Mouse (Mus musculus): ENCODE measurements around the gene Elavl3.

The Elavl3 gene

GRCm38 (mm10) chr9:22058011-22058424, 6.2 kb upstream of the Elavl3 start:
- DNase-seq (ENCODE audit: low spot score in 2 of 2) = peak; percentile 66 to 69

GRCm38 (mm10) chr9:22057031-22057517, 5.3 kb upstream of the Elavl3 start:
- DNase-seq (ENCODE audit: low spot score in 2 of 2) = no peak

GRCm38 (mm10) chr9:22056303-22056910, 4.6 kb upstream of the Elavl3 start:
- DNase-seq (ENCODE audit: low spot score in 2 of 2) = no peak

DNA sequence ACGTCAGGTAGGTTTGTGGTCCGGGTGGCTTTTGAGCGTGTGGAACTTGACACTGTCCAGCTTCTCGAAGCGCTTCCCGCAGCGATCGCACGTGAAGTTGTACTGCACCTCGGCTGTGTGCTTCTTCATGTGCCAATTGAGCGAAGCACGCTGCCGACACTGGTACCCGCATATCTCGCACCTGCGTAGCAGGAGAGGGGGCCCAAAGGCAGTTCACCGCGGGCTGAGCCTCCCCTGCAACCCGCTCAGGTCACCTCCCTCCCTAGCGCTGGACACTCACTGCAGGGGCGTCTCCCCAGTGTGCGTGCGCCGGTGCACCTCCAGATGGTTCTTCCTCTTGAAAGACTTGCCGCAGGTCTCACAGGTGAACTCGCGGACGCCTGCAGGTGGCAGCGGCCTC, 3.9 kb upstream of the Elavl3 start:
- no peak for DNase-seq (ENCODE audit: low spot score in 2 of 2)

DNA sequence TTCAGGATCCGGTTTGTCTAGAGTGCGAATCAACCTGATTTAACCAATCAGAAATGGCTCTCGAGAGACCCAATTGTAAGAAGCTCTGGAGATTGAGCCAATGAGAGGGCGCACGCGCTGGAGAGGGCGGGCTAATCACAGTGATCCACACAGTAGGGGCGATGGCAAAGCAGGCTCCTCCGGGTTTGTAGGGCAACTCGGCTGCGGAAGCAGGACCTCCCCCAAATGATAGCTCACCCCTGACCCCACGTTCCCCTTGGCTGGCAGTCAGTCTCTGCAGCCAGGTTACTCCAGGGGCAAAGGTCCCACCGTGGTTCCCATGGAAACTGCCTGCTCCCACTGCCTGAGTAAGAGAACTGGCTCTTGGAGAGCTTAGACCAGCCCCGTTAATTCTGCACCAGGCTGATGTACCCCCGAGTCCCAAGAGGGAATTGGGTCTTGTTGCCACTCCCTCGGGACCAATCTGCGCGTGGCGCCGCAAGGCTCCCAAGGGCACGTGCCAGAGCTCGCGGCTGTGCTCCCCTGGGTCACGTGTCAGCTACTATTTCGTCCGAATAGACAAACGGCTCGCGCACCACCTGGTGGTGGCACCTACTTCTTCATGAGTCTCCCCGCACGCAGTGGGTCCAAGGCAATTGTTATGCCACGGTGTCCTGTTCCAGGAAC, 2.7 kb upstream of the Elavl3 start:
- peak; percentile 35 to 38 for DNase-seq (ENCODE audit: low spot score in 2 of 2)

- no peak for DNase-seq (ENCODE audit: low spot score in 2 of 2)
Measured at GRCm38 (mm10) chr9:22053657-22054056, 1.8 kb upstream of the Elavl3 start.

DNA sequence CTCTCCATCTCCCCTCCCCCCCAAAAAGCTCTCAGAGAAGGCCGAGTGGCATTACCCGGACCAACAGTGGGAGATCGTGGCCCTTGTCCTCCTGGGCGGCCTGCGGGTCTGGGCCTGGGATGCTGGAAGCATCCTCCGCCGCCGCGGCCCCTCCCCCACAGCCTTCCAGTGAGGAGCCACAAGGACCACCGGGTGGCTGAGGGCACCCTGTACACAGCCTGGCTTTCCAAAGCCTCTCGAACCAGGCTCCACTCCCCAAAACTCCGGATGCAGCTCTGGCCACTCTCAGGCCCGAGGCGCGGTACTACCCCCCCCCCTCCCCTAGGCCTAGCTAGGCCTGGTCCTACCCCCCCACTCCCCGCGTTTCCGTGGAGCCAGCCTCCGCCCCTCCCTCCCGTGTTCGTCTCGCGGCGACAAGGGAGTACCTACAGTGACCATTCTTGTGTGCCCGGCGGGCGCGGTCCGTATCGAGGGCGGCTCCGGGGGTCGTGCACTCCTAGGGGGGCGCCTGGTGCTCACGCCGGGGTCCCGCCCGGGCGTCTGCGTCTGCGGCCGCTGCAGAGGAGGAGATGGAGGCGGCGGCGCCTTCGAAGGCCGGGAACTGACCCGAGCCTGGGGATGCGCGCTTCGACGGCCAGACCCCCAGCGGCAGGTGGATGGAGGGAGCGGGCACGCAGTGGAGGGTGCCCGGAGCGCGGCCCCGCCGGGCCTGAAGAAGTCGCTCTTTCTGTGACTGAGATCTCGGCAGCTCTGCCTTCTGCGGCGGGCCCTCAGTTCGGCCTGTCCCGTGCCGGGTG, 464 bp downstream of the Elavl3 start:
- DNase-seq (ENCODE audit: low spot score in 2 of 2) = no peak

GRCm38 (mm10) chr9:22050351-22050889, 1.4 kb downstream of the Elavl3 start:
- peak in 1 of 2 experiments; percentile 13 for DNase-seq (ENCODE audit: low spot score in 2 of 2)

DNA sequence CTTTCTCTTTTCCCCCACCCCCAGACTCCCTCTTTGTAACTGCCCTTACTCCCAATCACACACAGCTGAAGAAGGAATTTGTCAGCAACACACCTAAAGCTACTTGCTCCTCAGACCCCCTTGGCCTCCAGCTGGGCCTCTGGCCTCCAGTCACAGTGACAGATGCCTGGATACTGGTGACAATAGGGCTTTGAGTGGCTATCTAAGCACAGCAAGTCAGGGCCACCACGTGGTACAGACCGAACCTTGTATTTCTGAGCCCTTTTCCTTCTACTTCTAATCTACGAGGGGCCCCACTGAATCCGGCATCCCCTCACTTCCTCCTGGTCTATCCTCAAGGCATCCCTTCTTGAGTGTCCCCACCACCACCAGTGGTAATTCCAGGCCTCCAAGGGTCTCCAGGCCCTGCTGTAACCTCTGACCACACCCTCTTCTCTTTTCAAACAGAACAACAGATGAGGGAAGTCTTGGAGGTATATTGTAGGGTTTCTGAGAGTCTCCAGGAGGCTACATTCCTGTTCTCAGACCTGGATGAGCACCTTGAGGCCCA, 2.0 kb downstream of the Elavl3 start:
- DNase-seq (ENCODE audit: low spot score in 2 of 2) = no peak

DNA sequence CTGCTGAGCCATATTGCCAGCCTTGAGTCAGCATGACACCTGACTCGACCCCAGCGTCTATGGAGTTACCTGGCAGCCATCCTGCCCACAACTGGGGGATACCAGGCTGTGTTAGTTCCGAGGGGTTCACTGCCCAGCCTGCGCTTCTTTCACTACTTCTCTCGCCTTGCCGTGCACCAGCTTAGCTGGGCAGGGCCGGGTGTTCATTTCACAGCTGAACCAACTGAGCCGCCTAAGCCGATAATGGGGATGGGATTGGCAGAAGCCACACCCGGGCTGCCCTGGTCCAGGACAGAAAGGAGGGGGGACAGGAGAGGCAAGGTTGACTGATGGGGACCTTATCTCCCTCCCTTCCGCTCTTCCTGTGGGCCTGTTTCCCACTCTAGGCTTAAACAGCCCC, 2.5 kb downstream of the Elavl3 start:
- DNase-seq (ENCODE audit: low spot score in 2 of 2) = no peak

DNA sequence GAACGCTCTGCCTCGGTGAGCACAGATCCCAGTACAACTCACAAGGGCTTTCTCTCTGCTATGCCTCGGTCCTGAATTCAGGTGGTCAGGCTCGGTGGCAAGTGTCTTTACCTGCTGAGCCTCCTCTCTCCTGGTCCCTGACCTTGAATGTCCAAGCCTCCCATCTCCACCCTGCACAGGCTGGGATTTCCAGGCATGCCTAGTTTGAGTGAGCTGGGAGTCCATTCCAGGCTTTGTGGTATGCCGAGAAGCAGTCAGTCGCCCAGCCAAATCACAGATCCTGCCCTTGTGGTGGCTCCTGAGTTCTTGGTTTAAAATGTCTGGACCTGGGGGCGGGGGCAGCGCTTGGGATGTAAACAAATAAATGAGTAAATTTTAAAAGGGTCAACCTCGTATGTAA, 4.5 kb downstream of the Elavl3 start:
- DNase-seq (ENCODE audit: low spot score in 2 of 2) = no peak

GRCm38 (mm10) chr9:22041832-22042231, 10.0 kb downstream of the Elavl3 start:
- DNase-seq (ENCODE audit: low spot score in 2 of 2) = no peak

DNA sequence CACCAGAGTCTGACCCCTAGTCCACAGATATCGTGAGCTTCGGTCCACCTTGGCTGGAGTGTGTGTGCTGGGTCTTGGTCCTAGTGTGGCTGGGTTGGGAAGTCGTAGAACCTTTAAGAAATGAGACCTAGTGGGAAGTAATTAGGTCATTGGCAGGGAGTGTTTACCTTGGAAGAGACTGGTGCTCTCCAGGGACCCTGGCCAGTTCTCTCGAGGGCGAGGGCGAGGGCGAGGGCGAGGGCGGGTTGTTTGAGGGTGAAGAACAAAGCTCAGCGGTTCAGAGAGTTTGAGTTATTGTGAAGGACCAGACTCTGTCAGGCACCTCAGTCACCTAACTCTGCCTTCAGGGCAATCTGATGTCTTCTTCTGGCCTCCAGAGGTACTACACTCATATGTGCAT, 14.0 kb downstream of the Elavl3 start:
- DNase-seq (ENCODE audit: low spot score in 2 of 2) = no peak

DNA sequence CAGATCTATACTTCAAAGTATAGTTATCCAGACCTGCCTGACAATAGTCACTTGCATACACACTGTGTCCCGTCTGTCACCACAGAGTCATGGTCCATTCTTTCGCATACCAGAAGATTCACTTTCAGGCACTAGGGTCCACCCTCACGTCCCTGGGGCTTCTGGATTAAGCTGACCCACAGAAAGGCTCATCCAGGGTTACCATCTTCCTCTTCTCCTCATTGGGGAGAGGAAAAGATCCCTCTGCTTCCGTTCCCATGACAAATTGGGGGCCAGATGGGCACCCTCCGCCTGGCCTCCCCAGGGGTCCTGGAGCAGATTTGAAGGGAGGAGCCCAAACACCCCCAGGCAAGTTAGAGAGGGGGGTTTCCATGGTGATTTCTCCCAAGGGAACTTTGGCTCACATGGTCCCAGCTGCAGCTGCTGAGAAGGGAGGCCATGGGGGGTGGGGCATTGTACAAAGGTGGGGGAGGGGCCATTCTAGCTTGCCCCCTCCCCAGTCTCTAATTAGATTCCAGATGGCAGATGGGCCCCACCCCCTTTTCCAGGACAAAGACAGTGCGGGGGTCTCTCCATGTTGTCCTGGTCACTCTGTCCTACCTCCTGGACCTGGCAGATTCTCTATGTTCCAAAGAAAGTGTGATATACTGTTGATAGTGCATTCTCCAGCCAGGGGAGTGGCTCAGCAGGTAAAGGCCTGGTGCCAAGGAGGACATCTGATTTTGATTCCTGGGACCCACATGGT, 16.4 kb downstream of the Elavl3 start:
- no peak for DNase-seq (ENCODE audit: low spot score in 2 of 2)

- DNase-seq (ENCODE audit: low spot score in 2 of 2) = no peak
Measured at GRCm38 (mm10) chr9:22030386-22030785, 21.4 kb downstream of the Elavl3 start.

DNA sequence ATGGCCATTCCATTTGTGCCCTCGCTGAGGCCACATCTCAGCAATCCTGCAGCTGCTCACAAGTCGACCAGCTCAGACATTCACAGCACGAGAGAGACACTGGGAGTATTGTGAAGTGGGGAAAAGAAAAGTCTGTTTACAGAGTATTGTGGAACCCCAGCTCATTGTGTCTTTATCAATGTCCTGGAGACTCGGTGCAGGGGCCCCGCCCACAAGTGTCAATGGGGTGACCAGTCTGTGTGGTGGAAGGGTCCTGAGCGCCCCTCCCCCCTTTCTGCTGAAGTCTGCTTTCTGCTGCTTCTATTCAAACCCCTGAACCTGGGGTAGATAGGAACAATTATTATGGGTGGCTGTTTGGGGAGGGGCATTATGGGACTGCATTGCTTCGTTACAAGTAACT, 23.4 kb downstream of the Elavl3 start:
- no peak for DNase-seq (ENCODE audit: low spot score in 2 of 2)

DNA sequence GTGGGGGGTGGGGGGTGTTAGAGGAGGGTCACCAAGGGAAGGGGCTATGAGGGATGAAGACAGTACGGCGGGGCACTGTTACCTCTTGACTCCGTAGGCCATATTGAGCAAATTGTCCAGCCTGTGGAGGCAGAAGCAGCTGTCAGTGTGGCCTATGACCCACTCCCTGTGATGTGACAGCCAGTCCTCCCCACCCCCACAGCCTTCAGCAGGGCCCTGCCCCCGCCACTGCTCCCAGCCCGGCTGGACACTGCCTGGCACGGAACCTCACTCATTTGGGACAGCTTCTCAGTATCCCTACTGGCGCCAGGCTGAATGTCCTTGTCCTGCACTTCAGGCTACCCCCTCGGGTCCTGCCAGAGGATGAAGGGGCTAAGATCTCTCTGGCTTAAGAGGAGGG, 27.2 kb downstream of the Elavl3 start:
- no peak for DNase-seq (ENCODE audit: low spot score in 2 of 2)

DNA sequence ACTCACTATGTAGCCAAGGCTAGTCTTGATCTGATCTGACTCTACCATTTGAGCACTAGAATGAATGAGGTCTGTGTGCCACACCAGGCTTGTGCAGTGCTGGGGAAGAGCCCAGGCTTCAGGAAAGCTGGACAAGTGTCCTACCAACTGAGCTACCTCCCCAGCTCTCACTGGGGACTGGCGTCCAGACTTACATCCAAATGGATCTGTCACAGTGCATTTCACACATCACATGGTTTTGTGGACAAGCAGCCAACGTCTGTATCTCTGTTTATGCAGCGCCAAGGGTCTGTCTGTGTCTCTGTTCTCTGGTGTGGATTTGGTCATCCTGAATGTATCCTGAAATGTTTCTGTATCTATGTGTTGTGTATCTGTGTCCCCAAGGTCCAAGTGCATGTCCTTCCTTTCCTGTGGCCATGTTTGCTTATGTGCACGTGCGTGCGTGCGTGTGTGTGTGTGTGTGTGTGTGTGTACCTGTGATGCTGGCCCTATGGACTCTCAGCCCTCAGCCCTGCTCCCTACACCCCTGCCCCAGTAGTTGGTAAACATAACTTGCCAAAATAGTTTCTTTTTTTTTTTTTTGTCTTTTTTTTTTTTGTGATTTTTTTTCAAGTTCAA, 34.5 kb downstream of the Elavl3 start:
- no peak for DNase-seq (ENCODE audit: low spot score in 2 of 2)

GRCm38 (mm10) chr9:22016245-22016644, 35.6 kb downstream of the Elavl3 start:
- DNase-seq (ENCODE audit: low spot score in 2 of 2) = no peak

GRCm38 (mm10) chr9:22012731-22013130, 39.1 kb downstream of the Elavl3 start:
- DNase-seq (ENCODE audit: low spot score in 2 of 2) = no peak

- DNase-seq (ENCODE audit: low spot score in 2 of 2) = no peak
Measured at GRCm38 (mm10) chr9:22011055-22011454, 40.8 kb downstream of the Elavl3 start.
